Mouse (Mus musculus) bone marrow macrophage, adult 2 months (primary cell): ENCODE results near the gene Ubr2.

Experiments
- CTCF ChIP-seq: IDR thresholded peaks from 2 replicates; pipeline ENCODE4 v1.5.1; 2012; ENCODE audit warnings: low read depth, mild to moderate bottlenecking, low read length, moderate library complexity
- POLR2A ChIP-seq: IDR thresholded peaks from 2 replicates; pipeline ENCODE4 v1.6.1; 2012; ENCODE audit warnings: mild to moderate bottlenecking, low read depth, low read length, borderline replicate concordance

DNA sequence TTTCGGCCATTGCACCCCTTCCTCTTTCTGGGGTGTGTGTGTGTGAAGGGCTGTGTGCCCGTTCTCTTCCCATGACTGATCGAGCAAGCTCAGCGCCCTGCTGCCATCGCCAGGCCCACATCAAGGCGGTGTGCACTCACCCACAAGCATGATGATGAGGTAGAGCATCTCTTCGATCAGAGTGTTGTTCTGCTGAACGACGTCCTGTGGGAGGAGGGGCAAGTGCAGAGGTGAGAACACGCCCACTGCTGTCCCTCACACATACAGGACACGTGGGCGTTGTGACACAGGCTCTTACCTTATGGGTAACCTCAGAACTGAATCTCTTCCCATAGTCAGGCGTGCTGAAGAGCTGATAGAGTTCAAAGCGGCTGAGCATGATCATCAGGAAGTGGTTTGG, 43.5 kb downstream of the Ubr2 start:
- TF ChIP-seq CTCF (no peak), POLR2A (no peak)
